Mouse (Mus musculus): ENCODE measurements around the gene Fbrsl1. TPM values are rescaled to one million over a fixed set of nuclear protein-coding genes. Genes with fewer than 3 reads are reported as not detected.
A peak's percentile ranks its signal among the peaks of the same experiment; 100 is the strongest.

Fbrsl1 gene
- polyA plus RNA-seq, 1 experiment from 2014 or later: 4.6 TPM

- Histone ChIP-seq H3K9ac (ENCODE audit: low read length) (no peak overlapping the region), H3K27me3 (ENCODE audit: control insufficient read depth, insufficient read depth, low read length) (no peaks in the 10 kb centered on the region), H3K4me1 (ENCODE audit: control insufficient read depth, insufficient read depth, low read length) (no peaks in the 10 kb centered on the region), H3K9me3 (replicated peaks; ENCODE audit: control insufficient read depth, low read length) (no peaks in the 10 kb centered on the region), H3K36me3 (ENCODE audit: control insufficient read depth, insufficient read depth) (peaks cover 22% of the 10 kb centered on the region), H3K4me3 (ENCODE audit: low read length) (no peak overlapping the region), H3K27ac (ENCODE audit: low read length) (no peak overlapping the region), H3K4me2 (ENCODE audit: low read depth, low read length) (no peak overlapping the region)
- no peak for ATAC-seq (replicated peaks; ENCODE audit: extremely low read depth, insufficient read depth, low FRiP score)
- 53% methylated on average over 8 of the region's 8 CpGs for WGBS
Observed at GRCm38 (mm10) chr5:110376802-110377433, 71.4 kb downstream of the Fbrsl1 start.

GRCm38 (mm10) chr5:110363822-110364545, 84.3 kb downstream of the Fbrsl1 start:
- H3K9ac ChIP-seq (ENCODE audit: low read length): peak overlapping the region; percentile 75
- WGBS: 49% methylated on average over 11 of the region's 11 CpGs
- H3K4me2 ChIP-seq (ENCODE audit: low read depth, low read length): peak overlapping the region; percentile 95
- no peaks in the 10 kb centered on the region for H3K4me1 ChIP-seq (ENCODE audit: control insufficient read depth, insufficient read depth, low read length)
- H3K36me3 ChIP-seq (ENCODE audit: control insufficient read depth, insufficient read depth): peaks cover 6% of the 10 kb centered on the region; the same call in 1 of the 2 replicates
- peak; percentile 20; the same call in 1 of the 2 replicates for ATAC-seq (replicated peaks; ENCODE audit: extremely low read depth, insufficient read depth, low FRiP score)
- no peak overlapping the region for H3K27ac ChIP-seq (ENCODE audit: low read length)
- H3K27me3 ChIP-seq (ENCODE audit: control insufficient read depth, insufficient read depth, low read length): no peaks in the 10 kb centered on the region
- H3K9me3 ChIP-seq (replicated peaks; ENCODE audit: control insufficient read depth, low read length): no peaks in the 10 kb centered on the region
- H3K4me3 ChIP-seq (ENCODE audit: low read length): peak overlapping the region; percentile 59

GRCm38 (mm10) chr5:110363179-110363821, 85.0 kb downstream of the Fbrsl1 start:
- peak overlapping the region; percentile 95 for H3K4me2 ChIP-seq (ENCODE audit: low read depth, low read length)
- H3K27me3 ChIP-seq (ENCODE audit: control insufficient read depth, insufficient read depth, low read length): no peaks in the 10 kb centered on the region
- WGBS: 3% methylated on average over 72 of the region's 72 CpGs
- H3K9me3 ChIP-seq (replicated peaks; ENCODE audit: control insufficient read depth, low read length): no peaks in the 10 kb centered on the region
- no peaks in the 10 kb centered on the region for H3K4me1 ChIP-seq (ENCODE audit: control insufficient read depth, insufficient read depth, low read length)
- peak overlapping the region; percentile 21; the same call in 1 of the 2 replicates for H3K27ac ChIP-seq (ENCODE audit: low read length)
- peak overlapping the region; percentile 75 for H3K9ac ChIP-seq (ENCODE audit: low read length)
- peak overlapping the region; percentile 59 for H3K4me3 ChIP-seq (ENCODE audit: low read length)
- H3K36me3 ChIP-seq (ENCODE audit: control insufficient read depth, insufficient read depth): peaks cover 6% of the 10 kb centered on the region; the same call in 1 of the 2 replicates
- peak; percentile 89 for ATAC-seq (replicated peaks; ENCODE audit: extremely low read depth, insufficient read depth, low FRiP score)

- H3K27me3 ChIP-seq (ENCODE audit: control insufficient read depth, insufficient read depth, low read length): no peaks in the 10 kb centered on the region
- H3K4me3 ChIP-seq (ENCODE audit: low read length): peak overlapping the region; percentile 59
- H3K9me3 ChIP-seq (replicated peaks; ENCODE audit: control insufficient read depth, low read length): no peaks in the 10 kb centered on the region
- peaks cover 6% of the 10 kb centered on the region; the same call in 1 of the 2 replicates for H3K36me3 ChIP-seq (ENCODE audit: control insufficient read depth, insufficient read depth)
- H3K4me2 ChIP-seq (ENCODE audit: low read depth, low read length): peak overlapping the region; percentile 95
- no peak overlapping the region for H3K27ac ChIP-seq (ENCODE audit: low read length)
- 1% methylated on average over 28 of the region's 28 CpGs for WGBS
- no peak; the same call in 1 of the 2 replicates for ATAC-seq (replicated peaks; ENCODE audit: extremely low read depth, insufficient read depth, low FRiP score)
- no peaks in the 10 kb centered on the region for H3K4me1 ChIP-seq (ENCODE audit: control insufficient read depth, insufficient read depth, low read length)
- peak overlapping the region; percentile 75 for H3K9ac ChIP-seq (ENCODE audit: low read length)
Observed at GRCm38 (mm10) chr5:110362813-110363178, 85.5 kb downstream of the Fbrsl1 start.

GRCm38 (mm10) chr5:110361465-110361864, 86.8 kb downstream of the Fbrsl1 start:
- H3K4me3 ChIP-seq (ENCODE audit: low read length): no peak overlapping the region
- no peak for ATAC-seq (replicated peaks; ENCODE audit: extremely low read depth, insufficient read depth, low FRiP score)
- no peaks in the 10 kb centered on the region for H3K36me3 ChIP-seq (ENCODE audit: control insufficient read depth, insufficient read depth)
- no peaks in the 10 kb centered on the region for H3K9me3 ChIP-seq (replicated peaks; ENCODE audit: control insufficient read depth, low read length)
- no peaks in the 10 kb centered on the region for H3K4me1 ChIP-seq (ENCODE audit: control insufficient read depth, insufficient read depth, low read length)
- H3K4me2 ChIP-seq (ENCODE audit: low read depth, low read length): no peak overlapping the region
- H3K27me3 ChIP-seq (ENCODE audit: control insufficient read depth, insufficient read depth, low read length): no peaks in the 10 kb centered on the region
- H3K27ac ChIP-seq (ENCODE audit: low read length): no peak overlapping the region
- 58% methylated on average over 6 of the region's 6 CpGs for WGBS
- H3K9ac ChIP-seq (ENCODE audit: low read length): no peak overlapping the region

GRCm38 (mm10) chr5:110357531-110358179, 90.6 kb downstream of the Fbrsl1 start:
- Histone ChIP-seq H3K36me3 (ENCODE audit: control insufficient read depth, insufficient read depth) (no peaks in the 10 kb centered on the region), H3K4me2 (ENCODE audit: low read depth, low read length) (no peak overlapping the region), H3K4me1 (ENCODE audit: control insufficient read depth, insufficient read depth, low read length) (no peaks in the 10 kb centered on the region), H3K27ac (ENCODE audit: low read length) (no peak overlapping the region), H3K27me3 (ENCODE audit: control insufficient read depth, insufficient read depth, low read length) (no peaks in the 10 kb centered on the region; the same call in 1 of the 2 replicates), H3K4me3 (ENCODE audit: low read length) (no peak overlapping the region), H3K9me3 (replicated peaks; ENCODE audit: control insufficient read depth, low read length) (no peaks in the 10 kb centered on the region), H3K9ac (ENCODE audit: low read length) (no peak overlapping the region)
- 41% methylated on average over 9 of the region's 9 CpGs for WGBS
- no peak for ATAC-seq (replicated peaks; ENCODE audit: extremely low read depth, insufficient read depth, low FRiP score)

- no peaks in the 10 kb centered on the region for H3K9me3 ChIP-seq (replicated peaks; ENCODE audit: control insufficient read depth, low read length)
- H3K36me3 ChIP-seq (ENCODE audit: control insufficient read depth, insufficient read depth): no peaks in the 10 kb centered on the region
- no peaks in the 10 kb centered on the region; the same call in 1 of the 2 replicates for H3K27me3 ChIP-seq (ENCODE audit: control insufficient read depth, insufficient read depth, low read length)
- H3K4me3 ChIP-seq (ENCODE audit: low read length): no peak overlapping the region
- no peak overlapping the region for H3K9ac ChIP-seq (ENCODE audit: low read length)
- no peak overlapping the region for H3K27ac ChIP-seq (ENCODE audit: low read length)
- no peak overlapping the region for H3K4me2 ChIP-seq (ENCODE audit: low read depth, low read length)
- H3K4me1 ChIP-seq (ENCODE audit: control insufficient read depth, insufficient read depth, low read length): no peaks in the 10 kb centered on the region
- ATAC-seq (replicated peaks; ENCODE audit: extremely low read depth, insufficient read depth, low FRiP score): no peak; the same call in 1 of the 2 replicates
- WGBS: 16% methylated on average over 7 of the region's 7 CpGs
Observed at GRCm38 (mm10) chr5:110354716-110355115, 93.6 kb downstream of the Fbrsl1 start.

GRCm38 (mm10) chr5:110347006-110347405, 101.3 kb downstream of the Fbrsl1 start:
- Histone ChIP-seq H3K4me3 (ENCODE audit: low read length) (no peak overlapping the region), H3K36me3 (ENCODE audit: control insufficient read depth, insufficient read depth) (no peaks in the 10 kb centered on the region), H3K4me2 (ENCODE audit: low read depth, low read length) (no peak overlapping the region), H3K27ac (ENCODE audit: low read length) (no peak overlapping the region), H3K27me3 (ENCODE audit: control insufficient read depth, insufficient read depth, low read length) (peaks cover 29% of the 10 kb centered on the region), H3K9ac (ENCODE audit: low read length) (no peak overlapping the region), H3K9me3 (replicated peaks; ENCODE audit: control insufficient read depth, low read length) (no peaks in the 10 kb centered on the region), H3K4me1 (ENCODE audit: control insufficient read depth, insufficient read depth, low read length) (peaks cover 9% of the 10 kb centered on the region)
- ATAC-seq (replicated peaks; ENCODE audit: extremely low read depth, insufficient read depth, low FRiP score): no peak
- WGBS: 73% methylated on average over 8 of the region's 8 CpGs
